Mouse (Mus musculus) neural tube, embryonic 15.5 days (tissue): ENCODE results near the gene Skap2. TPM values are rescaled to one million over a fixed set of nuclear protein-coding genes. Genes with fewer than 3 reads are reported as not detected.

Experiments used
- ATAC-seq: fragments of 200-750 bp; cut with Nextera tagmentation; 2 replicates; pipeline ENCODE4 v1.8.0; 2017; ENCODE audit warnings: mild to moderate bottlenecking, moderate TSS enrichment, moderate library complexity; ENCODE audit not compliant: low FRiP score
- H3K27ac ChIP-seq: fragments of 300-500 bp; sonication (generic); replicated peaks from 2 replicates; pipeline ENCODE4 v1.5.1; 2015; ENCODE audit warnings: mild to moderate bottlenecking, inconsistent platforms
- H3K27me3 ChIP-seq: fragments of 300-500 bp; sonication (generic); replicated peaks from 2 replicates; pipeline ENCODE4 v1.6.1; 2015; ENCODE audit warnings: inconsistent platforms
- H3K36me3 ChIP-seq: fragments of 300-500 bp; sonication (generic); 2 replicates; pipeline ENCODE4 v1.6.1; 2015; ENCODE audit warnings: inconsistent platforms
- H3K4me1 ChIP-seq: fragments of 300-500 bp; sonication (generic); 2 replicates; pipeline ENCODE4 v1.6.1; 2015; ENCODE audit warnings: inconsistent platforms
- H3K4me2 ChIP-seq: fragments of 300-500 bp; sonication (generic); 2 replicates; pipeline ENCODE4 v1.6.1; 2015; ENCODE audit warnings: inconsistent platforms, mild to moderate bottlenecking, moderate library complexity
- H3K4me3 ChIP-seq: fragments of 300-500 bp; sonication (generic); replicated peaks from 2 replicates; pipeline ENCODE4 v1.5.1; 2015; ENCODE audit warnings: mild to moderate bottlenecking, inconsistent platforms
- H3K9ac ChIP-seq: fragments of 300-500 bp; sonication (generic); replicated peaks from 2 replicates; pipeline ENCODE4 v1.6.1; 2015; ENCODE audit warnings: mild to moderate bottlenecking, inconsistent platforms
- H3K9me3 ChIP-seq: fragments of 300-500 bp; sonication (generic); replicated peaks from 2 replicates; pipeline ENCODE4 v1.6.1; 2016; ENCODE audit warnings: inconsistent platforms
- WGBS: fragments of 180-500 bp; shearing (Covaris S2); methylation state at CpG from one replicate; pipeline ENCODE4 v1.1.7; 2015; ENCODE audit warnings: mixed read lengths; 5-methylcytosine and 5-hydroxymethylcytosine counted together
- polyA plus RNA-seq: library from polyadenylated mRNA; unstranded; fragments of >200 nt; fragmentation: Nextera tagmentation; extraction: Ambion mirVana; gene quantifications from 2 replicates; pipeline ENCODE4 v1.2.1, GENCODE M21; 2015

The Skap2 gene
- polyA plus RNA-seq = 29.5 and 30.1 TPM in 2 replicates

DNA sequence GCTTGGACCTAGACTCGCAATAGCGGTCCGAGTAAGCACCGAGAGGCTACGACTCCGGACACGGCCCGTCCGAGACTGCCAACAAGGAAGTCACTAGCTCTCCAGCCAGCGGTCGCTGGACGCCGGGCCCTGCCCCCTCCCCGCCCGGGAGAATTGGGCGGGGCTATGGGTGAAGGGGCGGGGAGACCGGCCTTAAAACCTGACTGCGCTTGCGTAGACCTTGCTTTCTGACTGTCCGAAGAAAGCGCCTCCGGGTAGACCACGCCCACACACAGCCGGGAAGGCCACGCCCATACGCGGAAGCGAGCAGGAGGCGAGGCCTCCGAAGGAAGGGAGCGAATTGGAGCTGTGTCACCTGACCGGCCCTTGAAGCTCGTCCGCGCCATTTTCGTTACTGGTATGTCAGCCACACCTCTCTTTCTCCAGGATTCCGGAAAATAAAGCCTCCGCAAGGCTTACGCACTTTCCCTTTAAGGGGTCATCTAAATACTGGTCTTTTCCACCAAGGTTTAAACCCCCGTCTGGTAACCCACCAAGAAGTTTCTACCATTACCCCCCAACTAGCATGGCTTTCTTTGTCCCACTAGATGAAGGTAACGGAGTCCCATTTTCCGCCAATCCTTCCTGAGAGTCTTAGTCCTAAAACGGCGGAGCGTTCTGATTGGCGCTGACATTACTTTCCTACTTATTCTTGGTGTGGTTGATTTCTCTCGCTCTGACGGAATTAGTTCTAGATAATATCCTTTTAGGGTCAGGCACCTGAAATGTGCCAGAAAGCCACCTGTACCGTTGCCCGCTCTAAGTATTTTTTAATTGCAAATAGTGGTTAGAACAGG is at the start of gene Skap2:
TSS of gene Skap2 (minus strand) at position 141 of the 836 bp plus-strand sequence.
- peak within 1 kb of the TSS; percentile 62 for H3K9ac ChIP-seq
- peak; percentile 97 for ATAC-seq
- H3K27ac ChIP-seq = peak within 1 kb of the TSS; percentile 89
- peak within 1 kb of the TSS; percentile 66 for H3K4me3 ChIP-seq
- H3K4me2 ChIP-seq = peak within 1 kb of the TSS; percentile 73
- H3K27me3 ChIP-seq = no peaks in the 10 kb centered on the region
- H3K9me3 ChIP-seq = no peaks in the 10 kb centered on the region
- H3K36me3 ChIP-seq = no peaks in the 10 kb centered on the region
- H3K4me1 ChIP-seq = peaks cover 23% of the 10 kb centered on the region
- under 1% methylated on average over 51 of the region's 51 CpGs for WGBS

DNA sequence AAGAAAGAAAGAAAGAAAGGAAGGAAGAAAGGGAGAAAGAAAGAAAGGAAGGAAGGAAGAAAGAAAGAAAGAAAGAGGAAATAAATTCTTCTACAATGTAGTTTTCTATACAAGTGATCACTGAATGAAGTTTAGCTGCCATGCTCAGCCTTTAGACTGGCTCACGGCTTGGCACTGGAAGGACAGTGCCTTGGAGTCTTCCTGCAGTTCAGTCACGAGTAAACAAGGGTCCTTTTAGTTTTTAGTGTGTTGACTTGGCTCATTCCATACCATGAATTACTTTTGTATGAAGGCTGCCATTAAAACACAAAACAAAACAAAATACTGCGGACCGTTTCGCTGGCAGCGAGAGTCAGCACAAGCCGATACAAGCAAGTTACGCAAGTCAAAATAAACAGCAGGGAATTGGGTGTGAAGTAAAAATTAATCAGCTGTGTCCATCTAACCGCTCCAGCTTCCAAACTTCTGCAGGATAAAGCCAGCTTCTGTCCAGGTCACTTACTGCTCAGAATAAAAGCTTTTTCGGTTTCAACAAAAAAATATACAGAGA is 46.6 kb upstream of the Skap2 start:
- Histone ChIP-seq H3K4me1 (peaks cover 23% of the 10 kb centered on the region), H3K9me3 (no peaks in the 10 kb centered on the region), H3K36me3 (no peaks in the 10 kb centered on the region), H3K27ac (no peak overlapping the region), H3K4me2 (peak overlapping the region; percentile 7; the same call in 1 of the 2 replicates), H3K4me3 (no peak overlapping the region), H3K9ac (no peak overlapping the region), H3K27me3 (0 out of 2 replicates have a peak, but pooled peaks cover 6% of the 10 kb centered on the region)
- WGBS = 38% methylated on average over 10 of the region's 10 CpGs
- ATAC-seq = no peak

DNA sequence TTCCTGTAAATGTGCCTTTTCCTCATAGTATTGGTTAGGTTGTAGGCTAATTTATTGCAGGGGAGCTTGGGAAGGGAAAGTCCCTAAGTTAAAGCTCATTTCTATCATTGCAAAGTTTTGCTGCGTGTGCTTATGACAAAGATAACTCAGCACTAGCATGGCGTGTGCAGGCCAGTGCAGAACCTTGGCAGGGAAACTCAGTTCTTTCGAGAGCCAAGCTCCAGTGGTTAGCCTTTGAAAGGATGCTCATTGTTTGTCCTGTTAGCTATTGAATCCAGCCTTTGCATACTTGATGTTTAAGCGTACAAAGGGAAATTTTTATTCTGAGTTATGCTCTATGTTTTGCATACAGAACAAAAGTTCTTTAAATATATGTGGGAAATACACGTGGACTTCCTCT is 45.8 kb upstream of the Skap2 start:
- ATAC-seq = no peak
- H3K4me3 ChIP-seq = no peak overlapping the region
- 35% methylated on average over 5 of the region's 5 CpGs for WGBS
- 0 out of 2 replicates have a peak, but pooled peaks cover 6% of the 10 kb centered on the region for H3K27me3 ChIP-seq
- no peaks in the 10 kb centered on the region for H3K36me3 ChIP-seq
- no peak overlapping the region for H3K4me2 ChIP-seq
- no peak overlapping the region for H3K27ac ChIP-seq
- H3K9ac ChIP-seq = no peak overlapping the region
- peaks cover 27% of the 10 kb centered on the region for H3K4me1 ChIP-seq
- H3K9me3 ChIP-seq = no peaks in the 10 kb centered on the region

DNA sequence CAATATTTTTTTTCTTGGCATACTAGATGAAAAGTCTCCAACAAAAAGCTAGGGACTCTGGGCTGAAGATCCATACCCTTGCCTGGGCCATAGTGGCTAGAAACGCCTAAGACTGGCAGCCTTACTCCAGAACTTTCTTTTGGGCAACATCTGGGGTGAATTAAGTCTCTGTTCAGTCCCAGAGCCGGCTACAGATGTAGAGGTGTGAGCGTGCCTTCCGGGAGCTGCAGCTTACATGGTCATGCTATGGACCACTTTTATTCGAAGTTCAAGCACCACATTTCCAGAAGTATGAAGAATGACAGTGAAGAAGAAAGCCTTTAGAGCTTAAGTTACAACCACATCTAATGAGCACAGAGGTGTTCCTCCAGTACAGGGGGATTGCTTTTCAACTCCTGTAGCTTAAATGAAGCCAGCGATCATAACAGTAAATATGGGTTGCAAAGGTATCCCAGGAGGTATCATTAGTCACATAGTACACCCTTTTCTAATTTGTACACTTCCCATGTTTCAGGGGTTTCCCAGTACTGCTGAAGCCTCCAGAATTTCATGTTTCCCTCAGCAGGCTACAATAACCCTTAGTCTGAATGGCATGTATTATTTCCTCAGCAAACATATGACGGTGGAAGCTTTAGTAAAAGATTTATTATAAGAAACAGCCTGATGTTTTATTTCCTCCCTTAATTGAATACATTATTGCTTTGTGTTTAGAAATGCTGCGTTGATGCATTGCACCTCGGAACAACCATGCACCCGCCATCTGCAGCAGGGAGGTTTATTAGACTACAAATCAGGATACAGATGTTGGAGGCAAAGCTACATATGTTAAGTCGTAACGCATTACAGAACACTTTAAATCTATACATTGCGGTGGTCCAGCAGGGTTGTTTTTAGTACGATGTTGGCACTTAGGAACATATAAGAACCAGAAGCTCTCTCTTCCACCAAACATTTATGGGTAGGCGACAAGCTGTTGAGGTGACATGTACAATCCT is 41.5 kb upstream of the Skap2 start:
- ATAC-seq = peak; percentile 56; the same call in 1 of the 2 replicates
- 63% methylated on average over 15 of the region's 15 CpGs for WGBS
- H3K36me3 ChIP-seq = no peaks in the 10 kb centered on the region
- H3K27ac ChIP-seq = no peak overlapping the region
- H3K4me3 ChIP-seq = no peak overlapping the region
- H3K27me3 ChIP-seq = 0 out of 2 replicates have a peak, but pooled peaks cover 4% of the 10 kb centered on the region
- no peak overlapping the region for H3K4me2 ChIP-seq
- H3K9me3 ChIP-seq = no peaks in the 10 kb centered on the region
- no peak overlapping the region for H3K9ac ChIP-seq
- H3K4me1 ChIP-seq = peaks cover 24% of the 10 kb centered on the region

DNA sequence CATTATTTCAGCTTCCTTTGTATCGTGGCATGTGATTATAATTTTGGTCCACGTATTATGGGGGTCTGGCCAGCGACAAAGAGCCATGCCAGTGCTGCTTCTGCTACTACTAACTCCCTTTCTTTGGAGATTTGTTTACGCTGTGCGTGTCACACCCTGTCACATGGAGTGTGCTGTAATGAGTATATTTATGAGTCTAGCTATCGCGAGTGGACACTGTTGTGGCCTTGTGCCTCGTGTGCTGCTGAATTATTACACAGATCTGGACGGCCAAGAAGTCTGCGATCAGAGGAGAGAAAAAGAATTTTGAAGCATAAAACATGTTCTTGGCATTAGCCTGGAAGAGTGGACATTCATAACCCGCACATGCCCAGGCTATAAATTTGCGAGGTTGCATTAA is 37.7 kb upstream of the Skap2 start:
- peak; percentile 49; the same call in 1 of the 2 replicates for ATAC-seq
- Histone ChIP-seq H3K4me1 (peaks cover 20% of the 10 kb centered on the region), H3K9ac (no peak overlapping the region), H3K9me3 (no peaks in the 10 kb centered on the region), H3K27me3 (no peaks in the 10 kb centered on the region), H3K36me3 (no peaks in the 10 kb centered on the region), H3K4me2 (no peak overlapping the region), H3K27ac (no peak overlapping the region), H3K4me3 (no peak overlapping the region)
- 38% methylated on average over 12 of the region's 12 CpGs for WGBS

DNA sequence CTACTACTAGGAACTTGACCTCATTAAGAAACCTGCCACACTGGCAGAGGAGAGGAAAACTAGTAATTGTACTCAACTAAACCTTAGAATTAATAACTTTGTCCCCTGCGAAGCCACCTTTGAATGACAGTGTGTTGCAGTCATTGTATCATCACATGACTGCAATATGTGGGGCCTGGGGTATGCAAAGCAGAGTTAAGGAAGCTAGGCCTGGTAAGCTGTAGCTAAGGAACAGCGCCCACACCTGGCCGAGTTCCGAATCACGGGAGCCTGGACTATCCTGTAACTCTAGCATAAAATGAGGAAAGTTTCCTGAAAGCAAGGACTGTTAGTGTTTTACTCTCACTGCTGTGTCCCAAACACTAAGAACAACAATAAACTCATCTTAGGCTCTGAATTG is 33.2 kb upstream of the Skap2 start:
- 0 out of 2 replicates have a peak, but pooled peaks cover 6% of the 10 kb centered on the region for H3K4me1 ChIP-seq
- no peaks in the 10 kb centered on the region for H3K27me3 ChIP-seq
- WGBS = 74% methylated on average over 5 of the region's 5 CpGs
- H3K36me3 ChIP-seq = no peaks in the 10 kb centered on the region
- H3K27ac ChIP-seq = no peak overlapping the region
- H3K9ac ChIP-seq = no peak overlapping the region
- no peak for ATAC-seq
- no peak overlapping the region for H3K4me2 ChIP-seq
- no peaks in the 10 kb centered on the region for H3K9me3 ChIP-seq
- H3K4me3 ChIP-seq = no peak overlapping the region

DNA sequence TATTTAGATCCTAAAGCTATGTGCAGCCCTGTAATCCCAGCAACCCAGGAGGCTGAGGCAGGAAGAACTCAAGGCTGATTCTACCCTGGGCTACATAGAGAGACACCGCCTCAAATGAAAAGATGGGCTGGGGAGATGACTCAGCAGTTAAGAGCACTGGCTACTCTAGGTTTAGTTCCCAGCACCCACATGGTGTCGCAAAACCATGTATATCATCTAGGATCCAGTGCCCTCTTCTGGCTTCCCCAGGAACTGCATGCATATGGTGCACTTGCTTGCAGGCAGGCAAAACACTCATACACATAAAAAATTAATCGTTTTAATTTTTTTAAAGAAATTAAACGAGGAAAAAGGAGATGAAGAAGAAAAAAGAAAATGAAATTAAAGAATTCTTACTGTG is 23.7 kb upstream of the Skap2 start:
- no peak overlapping the region for H3K27ac ChIP-seq
- H3K9ac ChIP-seq = no peak overlapping the region
- H3K4me3 ChIP-seq = no peak overlapping the region
- H3K4me2 ChIP-seq = no peak overlapping the region
- no peaks in the 10 kb centered on the region for H3K36me3 ChIP-seq
- H3K4me1 ChIP-seq = peaks cover 9% of the 10 kb centered on the region
- no peaks in the 10 kb centered on the region for H3K9me3 ChIP-seq
- 90% methylated on average over 4 of the region's 4 CpGs for WGBS
- ATAC-seq = no peak
- no peaks in the 10 kb centered on the region for H3K27me3 ChIP-seq

DNA sequence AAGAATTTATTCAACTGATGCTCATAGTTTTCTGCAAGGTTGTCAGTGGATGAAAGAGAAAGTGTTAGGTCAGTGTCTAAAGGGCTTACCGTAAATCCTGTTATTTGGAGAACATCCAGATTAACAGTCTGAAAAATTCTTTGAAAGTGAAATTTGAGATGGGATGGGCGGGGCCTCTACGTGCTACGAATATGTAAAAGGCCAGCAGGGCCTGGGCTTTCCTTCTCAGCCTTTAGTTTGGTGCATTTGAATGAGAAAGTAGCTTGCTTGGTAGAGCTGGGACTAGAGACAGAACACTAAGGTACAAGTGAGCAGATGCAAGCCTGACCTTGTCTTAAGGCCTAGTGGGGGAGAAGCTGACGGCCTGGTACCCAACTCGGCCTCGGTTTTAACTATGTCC is 18.8 kb upstream of the Skap2 start:
- no peak overlapping the region for H3K4me3 ChIP-seq
- 42% methylated on average over 7 of the region's 7 CpGs for WGBS
- H3K9ac ChIP-seq = no peak overlapping the region
- no peak overlapping the region for H3K4me2 ChIP-seq
- no peak for ATAC-seq
- H3K9me3 ChIP-seq = no peaks in the 10 kb centered on the region
- H3K36me3 ChIP-seq = no peaks in the 10 kb centered on the region
- no peaks in the 10 kb centered on the region for H3K4me1 ChIP-seq
- H3K27me3 ChIP-seq = no peaks in the 10 kb centered on the region
- no peak overlapping the region for H3K27ac ChIP-seq

DNA sequence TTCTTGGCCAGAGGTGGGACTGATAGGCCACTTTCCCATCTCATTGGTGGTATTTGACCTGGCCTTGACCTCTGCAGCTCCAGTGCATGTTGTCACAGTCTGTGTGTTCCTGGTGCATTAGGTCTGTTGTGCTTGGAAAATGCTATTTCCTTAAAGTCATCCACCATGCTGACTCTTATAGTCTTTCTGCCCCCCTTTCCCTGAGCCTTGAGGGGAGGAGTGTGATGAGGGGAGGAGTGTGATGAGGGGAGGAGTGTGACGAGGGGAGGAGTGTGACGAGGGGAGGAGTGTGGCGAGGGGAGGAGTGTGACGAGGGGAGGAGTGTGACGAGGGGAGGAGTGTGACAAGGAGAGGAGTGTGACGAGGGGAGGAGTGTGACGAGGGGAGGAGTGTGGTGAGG is 15.8 kb upstream of the Skap2 start:
- H3K9ac ChIP-seq = no peak overlapping the region
- no peaks in the 10 kb centered on the region for H3K27me3 ChIP-seq
- H3K36me3 ChIP-seq = no peaks in the 10 kb centered on the region
- no peaks in the 10 kb centered on the region for H3K4me1 ChIP-seq
- H3K27ac ChIP-seq = no peak overlapping the region
- ATAC-seq = no peak
- no peaks in the 10 kb centered on the region for H3K9me3 ChIP-seq
- 86% methylated on average over 7 of the region's 7 CpGs for WGBS
- no peak overlapping the region for H3K4me3 ChIP-seq
- no peak overlapping the region for H3K4me2 ChIP-seq

DNA sequence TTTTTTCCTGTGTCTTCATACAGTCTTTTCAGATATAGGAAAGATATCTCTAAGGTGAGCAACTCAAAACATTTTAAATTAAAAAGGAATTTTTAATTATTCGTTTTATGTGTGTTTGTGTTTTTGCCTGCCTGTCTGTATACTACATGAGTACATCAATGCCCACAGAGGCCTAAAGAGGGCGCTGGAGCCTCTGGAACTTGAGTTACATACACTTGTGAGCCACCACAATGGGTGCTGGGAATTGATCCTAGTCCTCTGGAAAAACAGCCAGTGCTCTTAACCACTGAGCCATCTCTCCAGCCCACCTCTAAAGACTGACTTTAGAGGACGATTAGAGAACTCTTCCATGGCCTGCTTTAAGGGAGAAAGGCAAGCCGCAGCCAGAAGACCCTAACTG is 14.8 kb upstream of the Skap2 start:
- Histone ChIP-seq H3K4me2 (no peak overlapping the region), H3K9me3 (no peaks in the 10 kb centered on the region), H3K4me1 (no peaks in the 10 kb centered on the region), H3K36me3 (no peaks in the 10 kb centered on the region), H3K9ac (no peak overlapping the region), H3K4me3 (no peak overlapping the region), H3K27ac (no peak overlapping the region), H3K27me3 (no peaks in the 10 kb centered on the region)
- WGBS = 87% methylated on average over 4 of the region's 4 CpGs
- no peak for ATAC-seq

DNA sequence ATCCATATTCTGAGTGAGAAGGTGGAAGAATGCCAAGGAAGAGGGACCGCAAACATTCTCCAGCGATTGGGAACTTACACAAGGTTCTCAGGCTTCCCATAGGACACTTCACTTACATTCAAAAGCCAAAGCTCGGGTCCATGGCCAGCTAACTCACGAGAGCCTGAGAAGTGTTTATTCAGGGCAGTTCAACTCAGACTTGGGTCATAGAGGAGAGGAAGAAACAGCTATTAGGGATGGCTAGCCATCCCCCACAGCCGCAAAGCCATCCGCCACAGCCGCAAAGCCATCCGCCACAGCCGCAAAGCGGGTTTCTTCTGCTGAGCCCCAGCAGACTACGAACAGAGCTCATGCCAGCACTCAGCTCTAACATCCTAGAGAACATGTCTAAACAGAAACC is 13.9 kb upstream of the Skap2 start:
- Histone ChIP-seq H3K9ac (no peak overlapping the region), H3K4me2 (no peak overlapping the region), H3K4me1 (no peaks in the 10 kb centered on the region), H3K27me3 (no peaks in the 10 kb centered on the region), H3K27ac (no peak overlapping the region), H3K4me3 (no peak overlapping the region), H3K36me3 (no peaks in the 10 kb centered on the region), H3K9me3 (no peaks in the 10 kb centered on the region)
- 85% methylated on average over 11 of the region's 11 CpGs for WGBS
- no peak for ATAC-seq
